Mouse (Mus musculus): ENCODE measurements around the gene Gm28051.

GRCm38 (mm10) chr12:102761668-102762067 lies 4.1 kb upstream of the Gm28051 start:
- TF ChIP-seq CTCF (IDR thresholded peaks at IDR 0.05; ENCODE audit: borderline replicate concordance, control insufficient read depth, extremely low read depth, insufficient read depth, low read length, poor library complexity) (no peak), POLR2A (IDR thresholded peaks at IDR 0.05; ENCODE audit: control insufficient read depth, extremely low read depth, insufficient read depth, low read length, poor library complexity) (no peak)

Measured in thymus, adult 2 months (tissue).